Mouse (Mus musculus): ENCODE measurements around the gene Smc4. TPM values are rescaled to one million over a fixed set of nuclear protein-coding genes. Genes with fewer than 3 reads are reported as not detected.

Smc4 gene
- polyA plus RNA-seq, 1 experiment from 2014 or later, result 143 TPM

DNA sequence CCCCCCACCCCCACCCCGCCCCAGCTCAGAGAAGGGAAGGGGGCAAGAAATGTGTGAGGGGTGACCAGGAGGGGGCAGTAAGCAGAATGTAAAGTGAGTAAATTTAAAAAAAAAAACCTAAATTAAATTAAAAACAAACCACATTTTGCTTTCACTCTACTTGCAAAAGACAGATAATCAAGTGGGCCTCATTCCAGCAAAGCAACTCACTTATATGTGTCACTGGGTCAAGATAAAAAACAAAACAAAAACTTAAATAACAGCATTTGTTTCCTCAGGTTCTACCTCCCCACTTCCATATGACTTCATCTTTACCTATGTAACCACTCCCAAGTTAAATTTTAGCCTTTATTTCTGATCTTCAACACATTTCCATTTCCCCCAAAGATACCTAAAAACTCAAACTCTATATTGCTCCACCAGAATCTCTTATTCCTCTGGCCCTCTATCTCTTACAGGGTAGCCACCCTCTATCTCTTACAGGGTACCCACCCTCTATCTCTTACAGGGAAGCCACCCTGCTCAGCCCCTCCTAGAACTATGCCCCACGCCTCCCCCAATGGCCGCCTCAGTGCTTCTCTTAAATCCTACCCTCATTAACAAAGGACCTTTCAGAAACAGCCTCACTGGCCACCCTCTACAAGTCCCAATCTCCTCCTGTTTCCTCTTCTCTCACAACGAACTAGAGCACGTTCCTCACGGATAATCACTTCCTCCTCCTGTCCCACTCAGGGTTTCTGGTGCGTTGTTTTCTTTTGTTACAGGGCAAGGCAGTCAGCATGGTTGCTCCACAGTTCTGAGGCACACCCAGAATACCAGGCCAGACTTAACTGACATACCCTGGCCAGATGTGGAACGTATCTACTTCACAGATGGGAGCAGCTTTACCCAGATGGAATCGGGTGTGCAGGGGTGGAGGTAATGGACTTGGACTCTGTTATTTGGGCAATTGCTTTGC, 28.7 kb upstream of the Smc4 start:
- H3K27ac ChIP-seq (replicated peaks), result peak overlapping the region; percentile 34; the same call in 1 of the 2 replicates
- no peaks in the 10 kb centered on the region for H3K27me3 ChIP-seq
- no peak overlapping the region for H3K4me3 ChIP-seq (replicated peaks)
- H3K4me1 ChIP-seq, result 0 out of 2 replicates have a peak, but pooled peaks cover 5% of the 10 kb centered on the region
- H3K9ac ChIP-seq, result no peak overlapping the region
- H3K9me3 ChIP-seq (replicated peaks), result no peaks in the 10 kb centered on the region
- no peak overlapping the region for H3K4me2 ChIP-seq (replicated peaks)
- ATAC-seq (ENCODE audit: insufficient number of reproducible peaks, low FRiP score, low TSS enrichment, low read depth), result no peak
- WGBS, result 48% methylated on average over 9 of the region's 9 CpGs
- 0 out of 2 replicates have a peak, but pooled peaks cover 9% of the 10 kb centered on the region for H3K36me3 ChIP-seq

DNA sequence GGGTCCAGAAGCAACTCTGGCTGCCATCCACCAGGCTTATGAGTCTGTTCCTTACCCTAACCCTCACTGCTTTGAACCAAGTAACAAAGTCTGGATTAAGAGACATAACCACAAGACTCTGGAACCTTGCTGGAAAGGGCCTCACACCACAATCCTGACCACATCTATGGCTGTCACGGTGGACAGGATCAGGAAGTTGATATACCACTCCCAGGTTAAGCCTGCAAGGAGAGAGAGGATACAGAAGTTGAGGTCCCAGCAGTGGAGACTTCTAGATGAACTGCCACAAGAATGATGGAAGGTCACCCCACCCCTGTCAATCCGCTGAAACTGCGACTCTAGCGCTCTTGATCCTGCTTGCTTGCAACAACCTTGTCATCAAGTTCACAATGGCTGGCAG, 26.8 kb upstream of the Smc4 start:
- no peaks in the 10 kb centered on the region for H3K27me3 ChIP-seq
- H3K36me3 ChIP-seq, result peaks cover 12% of the 10 kb centered on the region; the same call in 1 of the 2 replicates
- no peak overlapping the region for H3K4me2 ChIP-seq (replicated peaks)
- ATAC-seq (ENCODE audit: insufficient number of reproducible peaks, low FRiP score, low TSS enrichment, low read depth), result no peak
- 92% methylated on average over 4 of the region's 4 CpGs for WGBS
- no peaks in the 10 kb centered on the region for H3K9me3 ChIP-seq (replicated peaks)
- no peak overlapping the region for H3K4me3 ChIP-seq (replicated peaks)
- no peak overlapping the region for H3K9ac ChIP-seq
- 0 out of 2 replicates have a peak, but pooled peaks cover 6% of the 10 kb centered on the region for H3K4me1 ChIP-seq
- H3K27ac ChIP-seq (replicated peaks), result no peak overlapping the region

DNA sequence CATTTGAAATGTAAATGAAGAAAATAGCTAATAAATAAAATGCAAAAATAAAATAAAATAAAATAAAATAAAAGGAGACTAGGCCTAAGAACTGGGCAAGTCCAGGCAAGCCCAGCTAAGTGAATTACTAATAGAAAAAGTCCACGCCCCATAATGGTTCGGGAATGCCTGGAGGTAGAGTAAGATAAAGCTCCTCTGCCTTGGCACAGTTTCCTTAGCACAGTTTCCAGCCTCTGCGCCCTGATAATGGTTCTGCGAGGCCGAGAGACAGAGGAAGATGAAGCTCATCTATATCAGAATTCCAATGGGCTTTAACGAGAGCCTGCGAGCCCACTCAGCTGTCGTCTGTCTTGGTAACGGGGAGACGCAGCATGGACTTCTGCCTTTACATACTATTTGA, 25.4 kb upstream of the Smc4 start:
- no peak overlapping the region for H3K9ac ChIP-seq
- 0 out of 2 replicates have a peak, but pooled peaks cover 6% of the 10 kb centered on the region for H3K4me1 ChIP-seq
- no peaks in the 10 kb centered on the region for H3K27me3 ChIP-seq
- no peak overlapping the region for H3K27ac ChIP-seq (replicated peaks)
- no peak overlapping the region for H3K4me2 ChIP-seq (replicated peaks)
- H3K9me3 ChIP-seq (replicated peaks), result no peaks in the 10 kb centered on the region
- no peak for ATAC-seq (ENCODE audit: insufficient number of reproducible peaks, low FRiP score, low TSS enrichment, low read depth)
- peaks cover 7% of the 10 kb centered on the region; the same call in 1 of the 2 replicates for H3K36me3 ChIP-seq
- no peak overlapping the region for H3K4me3 ChIP-seq (replicated peaks)
- 74% methylated on average over 10 of the region's 10 CpGs for WGBS

DNA sequence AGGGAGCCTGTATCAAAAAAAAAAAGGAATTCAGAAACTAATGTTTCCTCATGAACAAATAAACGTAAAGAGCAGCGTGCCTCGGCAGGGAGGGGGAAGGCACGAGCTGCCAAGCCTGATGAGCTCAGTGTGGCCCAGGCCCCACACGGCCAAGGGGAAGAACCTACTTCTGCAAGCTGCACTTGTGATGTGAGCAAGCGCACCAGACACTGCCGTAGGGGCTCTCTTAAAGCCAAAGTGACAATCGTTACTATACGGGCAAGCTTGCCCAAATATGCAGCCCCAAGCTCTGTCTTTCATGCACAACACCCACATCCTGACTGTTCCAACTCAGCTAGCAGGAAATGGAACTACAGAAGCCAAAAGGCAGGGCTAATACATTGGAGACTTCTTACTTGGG, 23.6 kb upstream of the Smc4 start:
- Histone ChIP-seq H3K27ac (replicated peaks) (no peak overlapping the region), H3K9me3 (replicated peaks) (no peaks in the 10 kb centered on the region), H3K27me3 (no peaks in the 10 kb centered on the region), H3K4me3 (replicated peaks) (no peak overlapping the region), H3K9ac (no peak overlapping the region), H3K4me2 (replicated peaks) (no peak overlapping the region), H3K36me3 (peaks cover 11% of the 10 kb centered on the region; the same call in 1 of the 2 replicates), H3K4me1 (0 out of 2 replicates have a peak, but pooled peaks cover 5% of the 10 kb centered on the region)
- WGBS, result 61% methylated on average over 9 of the region's 9 CpGs
- ATAC-seq (ENCODE audit: insufficient number of reproducible peaks, low FRiP score, low TSS enrichment, low read depth), result no peak

DNA sequence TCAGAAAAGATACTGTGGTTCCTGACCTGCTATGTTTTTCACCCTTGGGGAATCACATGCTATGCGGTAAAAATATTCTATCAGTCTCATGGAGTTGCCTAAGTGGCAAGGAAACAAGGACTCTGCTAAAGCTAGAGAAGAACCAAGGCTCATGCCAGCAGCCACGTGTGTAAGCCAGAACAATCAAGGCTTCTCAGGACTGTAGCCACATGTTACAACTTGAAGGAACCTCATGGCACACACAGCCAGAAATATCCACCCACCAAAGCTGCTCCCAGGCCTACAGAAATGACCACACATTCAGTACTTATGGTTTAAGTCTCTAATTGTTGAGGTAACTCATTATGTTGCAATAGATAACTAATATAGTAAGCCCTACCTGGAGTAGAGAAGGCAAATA, 18.0 kb upstream of the Smc4 start:
- Histone ChIP-seq H3K4me2 (replicated peaks) (no peak overlapping the region), H3K36me3 (peaks cover 11% of the 10 kb centered on the region; the same call in 1 of the 2 replicates), H3K9ac (no peak overlapping the region), H3K27me3 (no peaks in the 10 kb centered on the region), H3K4me1 (no peaks in the 10 kb centered on the region), H3K9me3 (replicated peaks) (no peaks in the 10 kb centered on the region), H3K27ac (replicated peaks) (no peak overlapping the region), H3K4me3 (replicated peaks) (no peak overlapping the region)
- ATAC-seq (ENCODE audit: insufficient number of reproducible peaks, low FRiP score, low TSS enrichment, low read depth), result no peak
- 68% methylated on average over 2 of the region's 2 CpGs for WGBS

DNA sequence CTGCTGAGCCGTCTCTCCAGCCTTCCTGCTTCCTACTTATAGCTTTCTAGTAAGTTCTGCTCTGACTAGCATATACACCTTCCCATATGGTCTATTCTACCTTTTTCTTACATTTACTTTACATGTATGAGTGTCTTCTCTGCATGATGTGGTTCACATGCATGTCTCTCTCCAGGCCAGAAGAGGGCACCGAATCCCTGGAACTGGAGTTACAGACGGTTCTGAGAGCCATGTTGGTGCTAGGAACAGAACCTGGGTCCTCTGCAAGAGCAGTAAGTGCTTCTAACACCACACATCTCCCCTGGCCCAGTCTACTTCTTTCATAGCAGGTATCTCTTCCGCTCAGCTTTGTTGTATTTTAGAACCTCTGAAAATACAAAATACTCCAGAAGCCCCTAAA, 1.8 kb upstream of the Smc4 start:
- no peaks in the 10 kb centered on the region for H3K9me3 ChIP-seq (replicated peaks)
- no peaks in the 10 kb centered on the region for H3K36me3 ChIP-seq
- WGBS, result 88% methylated on average over 4 of the region's 4 CpGs
- H3K4me3 ChIP-seq (replicated peaks), result no peak overlapping the region
- peaks cover 10% of the 10 kb centered on the region; the same call in 1 of the 2 replicates for H3K4me1 ChIP-seq
- no peaks in the 10 kb centered on the region for H3K27me3 ChIP-seq
- no peak overlapping the region for H3K4me2 ChIP-seq (replicated peaks)
- ATAC-seq (ENCODE audit: insufficient number of reproducible peaks, low FRiP score, low TSS enrichment, low read depth), result no peak
- H3K27ac ChIP-seq (replicated peaks), result no peak overlapping the region
- H3K9ac ChIP-seq, result no peak overlapping the region

DNA sequence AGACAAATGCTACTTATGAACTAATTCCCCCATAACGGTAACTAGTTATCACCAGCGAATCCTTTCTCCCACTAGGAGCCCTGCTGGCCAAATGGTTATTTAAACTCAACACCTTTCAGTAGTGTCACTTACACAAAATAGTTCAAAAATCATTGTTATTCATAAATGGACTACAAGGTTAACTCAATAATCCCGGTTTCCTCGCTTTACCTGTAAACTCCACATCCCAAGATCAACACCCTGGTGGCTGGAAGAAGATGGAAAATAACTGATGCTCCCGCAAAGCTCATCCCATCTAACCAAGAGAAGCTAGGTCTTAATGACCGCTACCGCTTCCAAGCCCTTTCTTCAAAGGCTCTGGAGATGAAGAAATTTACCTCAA, 492 bp upstream of the Smc4 start:
- Histone ChIP-seq H3K4me3 (replicated peaks) (peak overlapping the region; percentile 89), H3K36me3 (no peaks in the 10 kb centered on the region), H3K9me3 (replicated peaks) (no peaks in the 10 kb centered on the region), H3K27ac (replicated peaks) (peak overlapping the region; percentile 40; the same call in 1 of the 2 replicates), H3K4me1 (peaks cover 10% of the 10 kb centered on the region; the same call in 1 of the 2 replicates), H3K9ac (peak overlapping the region; percentile 53), H3K4me2 (replicated peaks) (peak overlapping the region; percentile 59), H3K27me3 (no peaks in the 10 kb centered on the region)
- ATAC-seq (ENCODE audit: insufficient number of reproducible peaks, low FRiP score, low TSS enrichment, low read depth), result peak; percentile 13; the same call in 1 of the 2 replicates
- WGBS, result 1% methylated on average over 7 of the region's 7 CpGs

DNA sequence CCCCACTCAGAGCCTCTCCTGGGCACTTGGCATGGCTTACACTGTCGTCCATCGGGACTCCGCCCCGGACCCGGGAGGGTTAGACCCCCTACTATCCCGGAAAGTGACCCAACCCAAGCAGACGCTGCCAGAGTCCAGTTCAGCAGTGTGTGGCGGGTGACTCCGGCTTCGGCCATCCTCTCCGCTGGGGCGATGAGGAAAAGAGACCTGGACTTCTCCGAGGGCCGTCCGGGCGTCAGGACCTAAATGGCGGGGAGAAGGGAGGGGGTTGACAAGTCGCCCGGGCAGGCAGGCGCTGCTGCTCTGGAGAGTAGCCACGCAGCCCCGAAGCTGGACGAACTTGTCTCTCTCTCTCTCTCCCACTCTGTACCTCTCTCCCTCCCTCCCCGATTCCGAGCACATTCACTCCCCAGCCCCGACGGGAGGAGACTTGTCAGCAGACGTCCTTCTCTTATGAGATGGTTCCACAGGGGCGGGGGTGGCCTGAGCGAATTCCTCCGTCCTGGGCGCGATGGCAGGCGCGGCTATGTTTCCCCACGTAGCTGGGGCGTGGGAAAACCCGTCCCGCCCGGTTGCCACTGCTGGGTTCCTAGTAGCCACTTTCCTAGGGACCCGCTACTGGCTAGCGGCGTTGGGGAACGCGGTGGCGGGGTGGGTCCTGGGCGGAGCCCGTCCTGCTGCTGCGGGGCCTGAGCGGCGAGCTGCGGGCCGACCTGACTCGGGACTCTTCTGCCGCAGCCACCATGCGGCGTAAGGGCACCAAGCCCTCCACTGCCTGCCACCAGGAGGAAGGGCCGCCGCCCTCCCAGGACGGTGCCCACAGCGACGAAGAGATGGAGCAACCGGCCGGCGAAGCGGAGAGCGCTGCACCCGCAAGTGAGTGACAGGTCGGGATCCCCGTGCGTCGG, 1.1 kb downstream of the Smc4 start:
- peak; percentile 50 for ATAC-seq (ENCODE audit: insufficient number of reproducible peaks, low FRiP score, low TSS enrichment, low read depth)
- Histone ChIP-seq H3K9me3 (replicated peaks) (no peaks in the 10 kb centered on the region), H3K36me3 (peaks cover 5% of the 10 kb centered on the region; the same call in 1 of the 2 replicates), H3K27ac (replicated peaks) (peak overlapping the region; percentile 93), H3K4me2 (replicated peaks) (peak overlapping the region; percentile 81), H3K4me1 (peaks cover 10% of the 10 kb centered on the region; the same call in 1 of the 2 replicates), H3K4me3 (replicated peaks) (peak overlapping the region; percentile 89), H3K9ac (peak overlapping the region; percentile 79), H3K27me3 (no peaks in the 10 kb centered on the region)
- WGBS, result under 1% methylated on average over 72 of the region's 72 CpGs

DNA sequence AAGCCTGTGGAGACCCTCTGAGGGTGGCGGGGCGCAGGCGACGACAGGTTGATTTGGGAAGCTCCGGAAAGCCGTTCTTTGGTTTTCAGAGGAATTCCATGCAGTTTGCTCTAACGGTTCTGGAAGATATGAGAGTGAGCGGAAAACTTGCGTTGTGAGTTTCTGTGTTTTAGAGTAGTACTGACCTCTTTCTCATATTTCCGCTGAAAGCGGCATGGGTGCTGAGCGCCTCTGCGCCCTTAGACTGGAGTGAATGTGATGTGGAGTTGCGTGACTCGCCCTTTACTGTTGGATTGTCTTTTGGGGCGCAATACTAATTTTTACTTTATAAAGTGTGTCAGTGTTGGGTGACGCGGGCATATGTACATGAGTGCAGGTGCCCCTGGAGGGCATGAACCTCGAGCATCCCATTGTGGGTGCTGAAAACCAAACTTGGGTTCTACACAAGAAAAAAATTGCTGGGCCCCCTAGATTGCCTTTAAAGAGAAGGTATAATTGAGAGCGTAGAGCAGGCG, 1.8 kb downstream of the Smc4 start:
- Histone ChIP-seq H3K9me3 (replicated peaks) (no peaks in the 10 kb centered on the region), H3K27me3 (no peaks in the 10 kb centered on the region), H3K4me3 (replicated peaks) (peak overlapping the region; percentile 89), H3K4me2 (replicated peaks) (peak overlapping the region; percentile 81), H3K4me1 (peaks cover 10% of the 10 kb centered on the region; the same call in 1 of the 2 replicates), H3K27ac (replicated peaks) (peak overlapping the region; percentile 93; the same call in 1 of the 2 replicates), H3K9ac (peak overlapping the region; percentile 79), H3K36me3 (peaks cover 5% of the 10 kb centered on the region; the same call in 1 of the 2 replicates)
- 3% methylated on average over 21 of the region's 21 CpGs for WGBS
- ATAC-seq (ENCODE audit: insufficient number of reproducible peaks, low FRiP score, low TSS enrichment, low read depth), result no peak

DNA sequence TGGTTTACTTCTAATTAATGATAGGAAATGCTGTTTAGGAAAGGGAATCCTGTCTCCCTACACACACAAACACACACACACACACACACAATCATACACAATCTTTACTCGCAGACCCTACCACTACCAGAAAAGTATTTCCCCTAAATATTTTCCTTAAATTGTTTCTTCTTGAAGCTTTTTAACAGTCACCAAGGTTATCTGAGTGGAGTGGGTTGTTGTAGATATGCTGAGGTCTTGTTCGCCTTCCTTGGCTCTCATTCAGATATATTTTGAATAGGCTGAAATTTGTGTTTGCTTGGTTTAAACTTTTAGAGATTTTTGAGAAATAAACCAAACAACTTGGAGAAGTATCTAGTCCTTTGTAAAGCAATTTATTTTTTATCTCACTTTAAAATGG, 4.3 kb downstream of the Smc4 start:
- Histone ChIP-seq H3K27me3 (no peaks in the 10 kb centered on the region), H3K4me2 (replicated peaks) (no peak overlapping the region), H3K9ac (no peak overlapping the region), H3K9me3 (replicated peaks) (no peaks in the 10 kb centered on the region), H3K4me1 (peaks cover 10% of the 10 kb centered on the region; the same call in 1 of the 2 replicates), H3K36me3 (peaks cover 5% of the 10 kb centered on the region; the same call in 1 of the 2 replicates), H3K4me3 (replicated peaks) (no peak overlapping the region), H3K27ac (replicated peaks) (no peak overlapping the region)
- WGBS, result 92% methylated on average over 2 of the region's 2 CpGs
- no peak for ATAC-seq (ENCODE audit: insufficient number of reproducible peaks, low FRiP score, low TSS enrichment, low read depth)
